Mouse (Mus musculus): Measurements from ENCODE around the gene Ensa.

GRCm38 (mm10) chr3:95632648-95633588 lies 8.1 kb downstream of the Ensa start:
- TF ChIP-seq CTCF (IDR thresholded peaks at IDR 0.05; ENCODE audit: extremely low read depth, insufficient read length, insufficient replicate concordance, low read depth, low read length) (peak; percentile 59; the same call in 1 of the 2 replicates), POLR2A (IDR thresholded peaks at IDR 0.05; ENCODE audit: low read depth, low read length) (no peak)
